Mouse (Mus musculus) lung, adult 18-20 months (tissue): ENCODE data around the gene Acadm.

ENCODE experiments used
- DNase-seq, 2 experiments: peaks; one replicate each; pipeline ENCODE4 v3.0.0; 2022; ENCODE audit warnings: mixed read lengths in 2 of 2

Acadm gene

GRCm38 (mm10) chr3:153901904-153902303 is 42.5 kb downstream of the Acadm start:
- DNase-seq: no peak

GRCm38 (mm10) chr3:153897216-153897615 is 47.2 kb downstream of the Acadm start:
- no peak for DNase-seq

GRCm38 (mm10) chr3:153895454-153895853 is 49.0 kb downstream of the Acadm start:
- no peak for DNase-seq

GRCm38 (mm10) chr3:153889188-153889781 is 55.1 kb downstream of the Acadm start:
- no peak for DNase-seq

- DNase-seq: no peak
Observed at GRCm38 (mm10) chr3:153888141-153888540, 56.3 kb downstream of the Acadm start.

GRCm38 (mm10) chr3:153886296-153886695 is 58.1 kb downstream of the Acadm start:
- DNase-seq: no peak
